Mouse (Mus musculus): ENCODE measurements at regions not wholly inside any gene's neighbourhood (a gene's known extent, or its start where the extent isn't known, plus 50 kb on each side); places are given as distances from the start of the nearest gene placed in this dataset.

- no peak for DNase-seq (ENCODE audit: low read depth, low spot score)
Measured at GRCm38 (mm10) chr7:69844631-69845324, 521.8 kb downstream of the Nr2f2 start.

- no peak for DNase-seq (ENCODE audit: low read depth, low spot score)
Measured at GRCm38 (mm10) chr7:69837379-69837778, 529.2 kb downstream of the Nr2f2 start.

GRCm38 (mm10) chr7:69827251-69827650 lies 539.3 kb downstream of the Nr2f2 start:
- no peak for DNase-seq (ENCODE audit: low read depth, low spot score)

DNA sequence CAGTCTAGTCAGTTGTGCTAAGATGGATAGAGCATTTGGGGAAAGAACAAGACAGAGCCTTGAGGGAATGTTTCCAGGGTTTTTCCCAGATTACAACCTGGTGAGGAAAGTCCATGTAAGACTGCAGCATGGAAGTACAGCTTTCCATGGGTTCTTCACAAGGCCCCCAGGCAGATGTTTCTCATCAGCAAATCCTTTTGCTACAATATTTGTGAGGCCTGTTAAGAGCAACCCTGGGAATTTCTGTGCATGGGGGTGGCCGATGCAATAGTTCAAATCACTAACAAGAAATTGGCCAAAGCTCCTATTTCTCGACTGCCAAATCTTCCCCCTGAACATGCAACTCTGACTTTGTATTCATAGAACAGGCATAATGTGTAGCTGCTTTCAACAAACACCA lies 546.0 kb downstream of the Nr2f2 start:
- no peak for DNase-seq (ENCODE audit: low read depth, low spot score)

DNA sequence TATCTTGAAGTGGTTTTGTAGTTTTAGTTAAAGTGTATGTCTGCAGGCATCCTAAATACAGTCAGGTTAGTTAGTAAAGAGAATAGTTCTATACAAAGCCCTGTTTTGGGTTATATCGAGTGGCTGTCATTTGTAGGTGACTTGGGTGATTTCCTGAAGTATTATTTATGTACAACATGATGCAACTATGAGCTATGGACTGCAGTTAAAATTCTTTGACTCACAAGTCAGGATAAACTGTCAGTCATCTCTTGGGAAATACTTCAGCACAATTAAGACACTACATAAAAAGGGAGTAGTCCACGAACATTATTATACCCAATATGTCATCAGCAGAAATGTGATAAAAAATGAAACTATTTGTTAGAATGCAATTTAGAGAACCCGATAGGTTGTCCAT lies 554.2 kb downstream of the Nr2f2 start:
- DNase-seq (ENCODE audit: low read depth, low spot score) = no peak

DNA sequence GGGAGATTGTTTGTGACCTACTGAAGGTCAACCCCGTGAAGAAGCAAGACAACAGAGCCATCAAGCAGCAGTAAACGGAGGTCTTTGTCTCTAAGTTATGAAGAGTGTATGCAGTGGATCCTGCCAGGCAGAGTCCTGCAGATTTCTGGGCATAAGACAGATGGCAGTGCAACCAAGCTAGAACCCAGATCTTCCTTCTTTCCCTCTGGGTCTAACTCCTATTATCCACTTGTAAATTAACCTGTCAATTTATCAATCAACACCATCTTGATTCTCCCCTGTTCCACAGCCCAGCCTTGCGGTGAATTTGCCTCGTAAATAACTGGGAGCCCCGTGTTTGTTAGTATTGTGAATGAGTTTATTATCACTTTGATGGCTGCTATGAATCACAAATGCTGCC lies 555.7 kb downstream of the Nr2f2 start:
- no peak for DNase-seq (ENCODE audit: low read depth, low spot score)

- DNase-seq (ENCODE audit: low read depth, low spot score) = no peak
Measured at GRCm38 (mm10) chr7:69807220-69807619, 559.3 kb downstream of the Nr2f2 start.

DNA sequence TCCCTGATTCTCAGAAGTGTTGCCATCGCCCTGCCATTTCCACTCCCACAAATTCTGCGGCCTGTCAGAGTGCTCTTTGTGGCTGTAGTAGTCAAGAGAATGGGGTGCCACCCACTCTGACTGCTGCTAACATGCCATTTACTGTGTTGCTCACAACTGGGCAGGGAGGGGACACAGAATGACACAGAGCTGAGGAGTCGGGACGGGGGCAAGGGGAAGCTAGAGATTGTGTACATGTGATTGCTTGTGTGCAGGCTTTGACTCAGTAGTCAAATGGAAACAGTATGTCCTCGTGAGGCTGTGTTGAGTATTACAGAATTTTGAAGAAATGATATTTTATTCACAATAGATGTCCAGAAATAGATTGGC lies 595.6 kb downstream of the Nr2f2 start:
- no peak for DNase-seq (ENCODE audit: low read depth, low spot score)

GRCm38 (mm10) chr7:69770313-69770979 lies 596.1 kb downstream of the Nr2f2 start:
- DNase-seq (ENCODE audit: low read depth, low spot score) = no peak

- DNase-seq (ENCODE audit: low read depth, low spot score) = no peak
Measured at GRCm38 (mm10) chr7:69766451-69766850, 600.1 kb downstream of the Nr2f2 start.

- DNase-seq (ENCODE audit: low read depth, low spot score) = no peak
Measured at GRCm38 (mm10) chr7:69740495-69740894, 626.0 kb downstream of the Nr2f2 start.

GRCm38 (mm10) chr7:69738998-69739397 lies 627.5 kb downstream of the Nr2f2 start:
- no peak for DNase-seq (ENCODE audit: low read depth, low spot score)

DNA sequence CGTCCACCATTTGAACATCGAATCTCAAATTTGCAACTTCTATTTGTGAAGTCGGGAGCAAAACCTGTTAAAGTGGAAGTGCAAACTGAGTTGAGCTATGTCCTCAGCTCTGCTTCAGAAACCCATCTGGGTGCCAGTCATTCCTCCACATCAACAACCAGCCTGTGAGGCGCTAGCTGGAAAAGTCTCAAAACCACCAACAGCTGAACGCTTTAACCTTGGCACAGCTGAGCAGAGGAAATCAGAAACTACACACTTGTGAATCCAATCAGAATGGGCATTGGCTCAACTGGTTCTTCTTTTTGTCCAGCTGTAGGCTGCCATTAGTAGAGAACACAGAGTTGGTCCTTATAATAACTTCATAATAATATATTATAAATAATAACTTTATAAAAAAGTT lies 651.5 kb downstream of the Nr2f2 start:
- DNase-seq (ENCODE audit: low read depth, low spot score) = no peak

DNA sequence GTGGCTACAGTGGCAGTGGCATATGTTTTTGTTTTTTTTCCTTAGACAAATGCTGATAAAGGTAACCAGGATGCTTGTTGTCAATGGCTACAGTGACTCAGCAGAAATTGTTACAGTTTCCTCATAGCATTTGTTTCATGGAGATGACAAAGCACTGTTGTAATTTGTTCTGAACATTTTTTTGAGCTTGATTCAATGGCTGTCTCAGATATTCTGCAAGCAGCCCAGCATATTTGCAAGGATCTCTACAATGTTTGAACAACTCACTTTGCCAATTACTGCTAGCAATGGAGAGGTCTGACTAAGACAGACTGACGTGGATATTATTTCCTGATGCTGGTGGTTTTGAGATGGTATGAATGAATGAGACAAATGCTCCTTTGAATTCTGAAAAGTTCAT lies 696.3 kb downstream of the Nr2f2 start:
- no peak for DNase-seq (ENCODE audit: low read depth, low spot score)

DNA sequence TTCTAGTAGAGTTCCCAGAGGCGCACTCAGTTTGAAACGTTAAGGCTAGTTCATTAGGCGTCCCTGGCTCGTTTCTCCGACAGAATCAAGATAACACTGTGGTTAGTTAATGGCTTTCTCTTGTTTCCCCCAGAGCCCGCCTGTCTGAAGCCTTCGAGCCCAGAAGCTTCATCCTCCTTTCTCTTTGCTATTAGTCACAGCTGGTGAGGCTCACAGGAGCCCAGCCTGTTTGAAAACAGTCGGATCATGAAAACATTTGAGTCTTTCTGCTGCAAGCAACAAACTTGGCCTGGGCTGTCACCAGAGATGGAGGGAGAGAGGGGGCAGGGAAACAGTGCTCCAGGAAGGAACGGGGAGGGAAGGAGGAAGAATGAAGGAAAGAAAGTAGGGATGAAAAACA lies 711.0 kb downstream of the Nr2f2 start:
- DNase-seq (ENCODE audit: low read depth, low spot score) = no peak

DNA sequence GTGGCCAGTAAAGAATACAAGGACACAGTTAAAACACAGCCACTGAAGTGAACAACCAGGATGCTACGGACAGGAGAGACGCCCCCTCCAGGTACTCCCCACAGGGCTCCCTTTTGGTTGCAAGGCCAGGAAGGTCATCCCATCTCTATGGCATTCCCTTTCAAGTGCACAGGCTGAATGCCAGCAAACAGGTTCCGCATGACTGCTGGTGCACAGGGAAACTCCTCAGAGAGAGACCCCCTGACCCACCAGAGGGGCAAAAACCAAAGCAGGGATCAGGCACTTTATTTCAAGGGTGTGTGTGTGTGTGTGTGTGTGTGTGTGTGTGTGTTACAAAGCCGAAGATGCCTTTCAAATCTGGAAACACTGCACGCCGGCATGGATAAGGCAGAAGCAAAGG lies 721.1 kb downstream of the Nr2f2 start:
- no peak for DNase-seq (ENCODE audit: low read depth, low spot score)

DNA sequence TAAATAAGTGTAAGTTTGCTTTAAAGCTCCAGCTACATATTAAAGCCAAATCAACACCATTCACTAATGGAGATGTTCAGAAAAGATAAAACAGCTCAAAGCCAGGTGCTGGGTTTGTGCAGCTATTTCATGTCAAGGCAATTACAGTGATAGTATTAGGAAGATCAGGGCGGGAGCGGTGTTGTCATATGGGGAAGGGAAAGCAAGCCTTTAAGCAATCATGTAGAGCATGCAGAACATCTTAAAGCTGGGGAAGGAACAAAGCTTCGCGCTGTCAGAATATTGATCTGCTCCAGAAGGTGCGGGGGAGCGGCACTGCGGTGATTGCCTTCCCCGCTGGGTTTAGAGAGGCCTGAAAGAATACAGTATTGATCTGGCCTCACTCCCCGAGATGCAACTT lies 724.9 kb downstream of the Nr2f2 start:
- no peak for DNase-seq (ENCODE audit: low read depth, low spot score)

GRCm38 (mm10) chr7:69599866-69600265 lies 766.7 kb downstream of the Nr2f2 start:
- no peak for DNase-seq (ENCODE audit: low read depth, low spot score)

DNA sequence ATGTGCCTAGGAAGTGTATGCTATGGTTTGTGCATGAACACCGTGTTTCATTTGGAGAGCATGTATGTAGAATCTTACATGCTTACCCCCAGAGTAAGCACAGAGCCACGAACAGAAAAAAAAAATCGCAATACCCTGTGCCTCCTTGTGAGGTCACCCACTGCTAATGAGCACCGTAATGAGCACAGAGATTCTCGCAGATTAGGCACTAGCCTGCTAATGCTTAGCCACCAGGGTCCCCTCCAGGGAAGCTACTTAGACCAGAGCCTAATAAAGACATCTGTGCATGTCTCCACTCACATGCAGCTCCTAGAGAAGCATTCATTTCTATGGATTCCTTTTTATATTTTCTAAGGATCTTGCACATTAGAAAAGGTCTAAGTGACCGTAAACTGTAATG lies 780.8 kb downstream of the Nr2f2 start:
- DNase-seq (ENCODE audit: low read depth, low spot score) = peak; percentile 29

DNA sequence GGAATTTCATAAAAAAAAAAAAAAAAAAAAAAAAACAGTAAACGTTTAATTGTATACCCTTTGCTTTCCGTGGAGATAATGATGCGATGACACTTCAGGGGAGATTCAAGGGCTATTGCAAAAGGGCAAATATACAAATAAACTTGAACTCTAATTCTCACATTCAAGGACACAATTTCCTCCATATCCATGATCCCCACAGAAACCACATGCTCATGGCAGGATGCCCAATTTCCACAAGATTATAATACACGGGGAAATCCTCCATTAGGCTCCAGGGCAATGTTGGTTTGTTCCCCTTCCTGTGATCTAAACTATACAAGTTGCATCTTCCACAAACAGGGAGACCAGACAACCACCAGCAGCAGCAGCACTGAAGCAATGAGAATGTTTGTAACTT lies 781.4 kb downstream of the Nr2f2 start:
- DNase-seq (ENCODE audit: low read depth, low spot score) = no peak

GRCm38 (mm10) chr7:69584516-69584915 lies 782.0 kb downstream of the Nr2f2 start:
- no peak for DNase-seq (ENCODE audit: low read depth, low spot score)

DNA sequence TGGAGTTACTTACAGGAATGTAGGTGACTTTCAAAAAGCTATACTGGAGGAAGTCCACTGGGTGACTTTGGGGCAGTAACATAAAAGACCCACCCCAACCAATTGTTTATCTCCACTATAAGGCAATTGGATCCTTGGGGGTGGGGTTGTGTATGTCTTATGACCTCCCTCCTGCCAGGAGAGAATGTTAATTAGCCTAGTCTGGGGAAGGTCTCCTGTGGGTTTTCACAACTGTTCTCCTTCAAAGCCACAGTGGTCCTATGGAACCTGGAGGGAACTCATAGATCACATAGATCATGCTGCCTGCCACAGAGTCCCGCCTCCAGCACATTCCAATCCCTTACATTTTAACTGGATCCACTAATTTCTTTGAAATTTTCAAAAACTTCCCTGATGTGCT lies 782.6 kb downstream of the Nr2f2 start:
- DNase-seq (ENCODE audit: low read depth, low spot score) = no peak

DNA sequence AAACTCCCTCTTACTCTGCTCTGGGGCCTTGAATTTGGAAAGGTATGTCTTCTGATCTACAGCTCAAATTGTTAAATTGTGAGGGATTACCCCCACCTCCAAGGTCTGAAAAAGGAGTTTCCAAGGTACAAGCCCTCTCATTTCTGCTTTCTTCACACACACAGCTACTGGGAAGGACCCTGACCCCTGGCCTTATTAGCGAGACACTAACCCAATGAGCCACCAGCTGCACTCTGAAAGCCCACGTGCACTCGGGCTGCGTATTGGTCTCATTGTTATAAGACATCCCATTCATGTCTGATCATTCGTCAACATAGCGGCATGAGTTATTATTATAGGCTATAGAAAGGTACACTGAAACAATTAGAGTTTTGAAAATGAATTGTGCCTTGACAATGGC lies 784.9 kb downstream of the Nr2f2 start:
- DNase-seq (ENCODE audit: low read depth, low spot score) = no peak
